ENCODE assay signal across 26 mouse cellular contexts in genomic region chr6:140200322-140200721, GRCm38 (mm10).
DNase-seq lines count a peak whose midpoint lies in the region; ATAC-seq lines count a peak whose summit lies in the region.
"Had no signal": no experiment of that assay in that cellular context is flagged by ENCODE, and none has a peak within 500 bp of the region (broad histone marks: within the 10 kb centered on the region; RNA-seq: fewer than 3 reads in every experiment).

No protein-coding gene starts in this region.

- H3K4me3 ChIP-seq in lung, embryonic 15.5 days: no peak overlapping the region
- H3K4me3 ChIP-seq: embryonic facial prominence, embryonic 12.5 days; embryonic facial prominence, embryonic 15.5 days; gastrocnemius, adult 2 months; heart, embryonic 13.5 days; hindbrain, embryonic 10.5 days; hindbrain, embryonic 13.5 days had no signal

- intact Hi-C loops in heart, postnatal 25 days (cut with DNase I): no loop called here

- DNase-seq in heart, adult 11 months: peak; percentile 69
- DNase-seq in heart, postnatal 25 days (ENCODE audit: low spot score): no peak
- no peak for DNase-seq in lung, postnatal 25 days (ENCODE audit: low spot score)
- peak; percentile 32 for DNase-seq in lung, postnatal 10 days
- no peak for DNase-seq in lung, postnatal 4 days
- DNase-seq in layer of hippocampus, postnatal 14 days (ENCODE audit: low spot score in 2 of 2): no peak
- DNase-seq in layer of hippocampus, adult 8-10 months (ENCODE audit: low spot score in 2 of 2): no peak
- DNase-seq: adrenal gland, postnatal 10 days; adrenal gland, postnatal 36 days; cerebellum, adult 11 months; cerebellum, adult 2 months; cerebellum, adult 9-11 months; cerebellum, postnatal 25 days; forebrain, postnatal 0 days; gastrocnemius, adult 2 months; gastrocnemius, postnatal 14 days; heart, adult 18-20 months; heart, postnatal 36 days had no signal

- H3K27ac ChIP-seq in lung, embryonic 15.5 days: no peak overlapping the region
- H3K27ac ChIP-seq: embryonic facial prominence, embryonic 12.5 days; embryonic facial prominence, embryonic 15.5 days; gastrocnemius, adult 2 months; heart, embryonic 13.5 days; hindbrain, embryonic 10.5 days; hindbrain, embryonic 13.5 days had no signal

- 39% methylated on average over 5 of the region's 5 CpGs for WGBS in lung, embryonic 15.5 days

- H3K4me2 ChIP-seq in lung, embryonic 15.5 days: no peak overlapping the region
- H3K4me2 ChIP-seq: embryonic facial prominence, embryonic 12.5 days; embryonic facial prominence, embryonic 15.5 days; heart, embryonic 13.5 days; hindbrain, embryonic 13.5 days had no signal

- H3K27me3 ChIP-seq in lung, embryonic 15.5 days: no peaks in the 10 kb centered on the region
- H3K27me3 ChIP-seq: embryonic facial prominence, embryonic 12.5 days; embryonic facial prominence, embryonic 15.5 days; heart, embryonic 13.5 days; hindbrain, embryonic 13.5 days had no signal

- no peaks in the 10 kb centered on the region for H3K9me3 ChIP-seq in lung, embryonic 15.5 days
- H3K9me3 ChIP-seq: embryonic facial prominence, embryonic 12.5 days; embryonic facial prominence, embryonic 15.5 days; heart, embryonic 13.5 days; hindbrain, embryonic 10.5 days; hindbrain, embryonic 13.5 days had no signal

- H3K4me1 ChIP-seq in lung, embryonic 15.5 days: no peaks in the 10 kb centered on the region
- H3K4me1 ChIP-seq: embryonic facial prominence, embryonic 12.5 days; embryonic facial prominence, embryonic 15.5 days; hindbrain, embryonic 10.5 days; hindbrain, embryonic 13.5 days had no signal

- H3K9ac ChIP-seq in lung, embryonic 15.5 days: no peak overlapping the region
- H3K9ac ChIP-seq: embryonic facial prominence, embryonic 12.5 days; embryonic facial prominence, embryonic 15.5 days; forebrain, postnatal 0 days; heart, embryonic 13.5 days; hindbrain, embryonic 13.5 days had no signal

- no peaks in the 10 kb centered on the region for H3K36me3 ChIP-seq in lung, embryonic 15.5 days
- H3K36me3 ChIP-seq: embryonic facial prominence, embryonic 12.5 days; embryonic facial prominence, embryonic 15.5 days; heart, embryonic 13.5 days; hindbrain, embryonic 10.5 days; hindbrain, embryonic 13.5 days had no signal

- ATAC-seq in lung, embryonic 15.5 days (ENCODE audit: borderline replicate concordance, extremely low read depth, low FRiP score, low TSS enrichment): peak; percentile 44; the same call in 1 of the 2 replicates
- ATAC-seq: forebrain, embryonic 14.5 days; forebrain, postnatal 0 days; hindbrain, embryonic 16.5 days had no signal

Comparison
In these comparisons a context has a peak if more than half of its experiments do, and no peak if none do; other contexts are left out.
1. DNase-seq: peak in heart, adult 11 months (single experiment) and lung, postnatal 10 days (single experiment); none in heart, postnatal 25 days (single experiment), lung, postnatal 25 days (single experiment), lung, postnatal 4 days (0 of 2), layer of hippocampus, postnatal 14 days (0 of 2) and layer of hippocampus, adult 8-10 months (0 of 2).